Mouse (Mus musculus) WW6 (cell line): ENCODE results near the gene Pla2g4f.

Experiments
- DNase-seq: peaks from one replicate; pipeline ENCODE4 v3.0.0-alpha.2; 2013; ENCODE audit warnings: low read depth, low spot score

The Pla2g4f gene

GRCm38 (mm10) chr2:120281221-120281620 is 32.7 kb downstream of the Pla2g4f start:
- no peak for DNase-seq

GRCm38 (mm10) chr2:120279961-120280360 is 34.0 kb downstream of the Pla2g4f start:
- DNase-seq = no peak

- no peak for DNase-seq
These were observed 37.0 kb downstream of the Pla2g4f start for GRCm38 (mm10) chr2:120276951-120277350.

- DNase-seq = no peak
These were observed 45.3 kb downstream of the Pla2g4f start for GRCm38 (mm10) chr2:120268635-120269034.

- no peak for DNase-seq
These were observed 48.4 kb downstream of the Pla2g4f start for GRCm38 (mm10) chr2:120265523-120265922.

- DNase-seq = no peak
These were observed 49.1 kb downstream of the Pla2g4f start for GRCm38 (mm10) chr2:120264858-120265257.

GRCm38 (mm10) chr2:120262876-120263275 is 51.1 kb downstream of the Pla2g4f start:
- DNase-seq = no peak

GRCm38 (mm10) chr2:120261346-120261745 is 52.6 kb downstream of the Pla2g4f start:
- DNase-seq = no peak

GRCm38 (mm10) chr2:120256259-120256658 is 57.7 kb downstream of the Pla2g4f start:
- no peak for DNase-seq

GRCm38 (mm10) chr2:120252644-120253043 is 61.3 kb downstream of the Pla2g4f start:
- no peak for DNase-seq
